Mouse (Mus musculus) lung, adult 18-20 months (tissue): ENCODE data around the gene Braf.
"Not testable (repeated sequence)": the region's sequence is repeated elsewhere in the genome, so short reads cannot be mapped to it uniquely, and the experiment has no call there.

ENCODE experiments used
- DNase-seq, 2 experiments: peaks; one replicate each; pipeline ENCODE4 v3.0.0; 2022; ENCODE audit warnings: mixed read lengths in 2 of 2

Braf gene

DNA sequence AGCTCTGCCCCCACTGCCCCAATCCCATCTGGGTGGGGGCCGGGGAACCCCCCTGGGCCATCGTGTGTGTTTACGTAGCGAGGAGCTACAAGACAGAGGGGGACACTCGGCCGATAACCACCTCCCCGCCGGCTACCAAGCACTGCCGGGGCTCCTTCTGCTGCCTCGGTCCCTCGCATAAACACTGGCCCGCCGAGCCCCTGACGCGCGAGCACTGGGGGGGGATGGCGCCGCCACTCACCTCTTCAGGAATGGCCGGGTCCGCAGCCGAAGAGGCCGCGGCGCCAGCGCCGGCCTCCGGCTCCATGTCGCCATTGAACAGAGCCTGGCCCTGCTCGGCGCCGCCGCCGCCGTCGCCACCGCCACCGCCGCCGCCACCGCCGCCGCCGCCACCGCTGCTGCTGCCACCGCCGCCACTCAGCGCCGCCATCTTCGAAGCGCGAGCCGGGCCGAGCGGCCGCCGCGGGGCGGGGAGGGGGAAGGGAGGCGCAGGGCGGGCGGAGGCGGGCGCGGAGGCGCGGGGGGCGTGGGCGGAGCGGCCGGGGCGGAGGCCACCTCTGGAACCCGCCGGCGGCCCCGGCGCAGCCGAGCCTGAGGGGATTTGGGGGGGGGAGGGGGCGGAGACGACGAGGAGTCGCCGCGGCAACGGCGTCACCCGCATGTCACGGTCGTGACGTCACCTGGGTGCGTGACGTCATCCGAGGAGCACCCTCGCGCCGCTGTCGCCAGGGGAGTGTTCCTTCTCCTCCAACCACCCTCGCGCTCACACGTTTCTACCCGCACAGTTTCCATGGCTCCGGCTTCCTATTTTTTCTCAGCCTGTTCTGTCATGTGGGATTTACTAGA is at the start of gene Braf:
TSS of gene Braf (minus strand) at position 598 of the 846 bp plus-strand sequence.
- DNase-seq: peak; percentile 77 to 89

DNA sequence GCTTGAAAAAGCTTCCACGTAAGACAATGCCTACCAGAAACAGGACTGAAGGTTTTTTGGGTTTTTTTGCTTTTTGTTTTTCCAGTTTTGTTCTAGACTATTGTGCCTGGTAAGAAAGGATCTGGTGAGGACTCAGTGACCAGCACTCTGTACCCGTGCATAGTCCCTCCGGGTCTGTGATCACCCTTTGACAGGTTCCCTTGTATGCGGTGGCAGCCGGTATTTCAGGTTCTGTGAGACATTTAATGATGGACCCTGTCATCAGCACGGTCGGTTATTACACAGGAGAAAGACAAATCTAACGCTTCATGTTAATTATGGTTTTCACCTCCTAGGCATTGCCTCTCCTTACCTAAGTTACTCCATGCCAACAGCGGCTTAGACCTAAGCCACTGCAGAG is 49.8 kb upstream of the Braf start:
- no peak for DNase-seq

DNA sequence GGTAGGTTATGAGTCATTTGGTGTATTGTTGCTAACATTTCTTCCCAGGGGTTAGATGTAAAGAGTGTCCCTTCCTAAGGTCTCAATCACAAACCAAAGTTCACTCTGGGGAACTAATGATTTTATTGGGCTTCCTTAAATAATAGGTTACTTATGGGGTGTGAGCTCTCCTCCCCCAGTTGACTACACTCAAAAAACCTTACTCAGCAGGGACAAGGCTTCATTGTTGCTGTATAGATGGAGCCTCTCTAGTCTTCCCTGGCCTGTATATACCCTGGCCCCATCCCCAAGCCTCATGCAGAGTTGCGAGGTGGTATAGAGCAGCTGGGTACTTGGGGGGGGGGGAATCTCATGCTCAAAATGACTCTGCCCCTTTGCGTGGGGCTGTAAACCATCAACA is 32.0 kb upstream of the Braf start:
- DNase-seq: no peak

DNA sequence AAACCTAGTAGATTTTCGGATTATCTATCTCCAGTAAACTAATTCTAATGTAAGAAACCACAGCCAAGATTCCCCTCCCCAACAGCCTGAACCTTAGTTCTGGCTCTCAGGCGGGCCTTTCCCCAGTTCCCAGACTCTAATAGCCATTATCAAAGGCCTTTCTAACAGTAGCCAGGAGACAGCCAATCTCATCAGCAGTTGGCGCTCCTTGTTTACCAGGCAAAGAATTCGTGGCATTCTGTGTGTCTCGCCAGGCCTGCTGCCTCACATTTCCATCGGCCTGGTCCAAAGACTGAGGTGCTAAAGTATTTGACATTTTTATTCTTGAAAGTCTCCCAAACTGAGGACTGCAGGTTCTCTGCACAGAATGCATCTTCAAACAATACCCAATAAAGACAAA is 24.6 kb upstream of the Braf start:
- DNase-seq: peak in 1 of 2 experiments; percentile 14

DNA sequence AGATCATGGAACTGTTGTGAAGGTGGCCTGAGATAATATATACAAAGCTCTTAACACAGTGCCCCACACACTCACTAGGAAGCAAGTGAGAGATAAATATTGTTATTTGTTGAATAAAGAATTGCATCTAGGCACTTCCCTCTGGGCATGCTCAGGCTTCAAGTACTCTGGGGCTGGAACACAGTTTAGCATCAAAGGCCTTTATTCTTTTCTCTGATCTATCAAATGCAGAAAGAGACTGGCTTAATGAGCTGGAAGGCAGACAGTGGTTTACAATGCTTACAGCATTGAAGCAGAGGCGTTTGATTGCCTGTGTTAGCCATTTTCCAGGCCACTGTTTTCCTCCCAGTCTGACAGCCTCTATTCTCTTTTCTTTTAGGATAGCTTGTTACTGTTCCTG is 21.8 kb upstream of the Braf start:
- no peak for DNase-seq

DNA sequence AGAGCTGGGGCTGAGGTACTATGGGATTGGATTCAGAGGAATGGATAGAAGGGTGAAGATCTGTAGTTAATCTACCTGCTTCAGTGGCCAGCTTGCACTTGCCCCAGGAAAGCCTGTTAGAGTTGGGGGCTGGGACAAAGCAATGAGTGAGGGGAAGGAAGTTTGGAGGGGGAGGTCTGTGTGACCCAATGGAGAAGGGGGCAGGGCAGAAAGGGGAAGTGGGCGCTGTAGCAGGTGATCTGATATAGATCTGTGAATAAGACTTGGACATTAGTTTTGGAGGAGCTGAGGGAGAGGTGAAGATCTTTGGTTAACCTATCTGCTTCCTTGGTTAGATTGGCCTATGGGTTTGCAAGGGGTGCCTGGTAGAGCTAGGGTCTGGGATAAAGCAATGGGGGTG is 20.2 kb upstream of the Braf start:
- no peak for DNase-seq

DNA sequence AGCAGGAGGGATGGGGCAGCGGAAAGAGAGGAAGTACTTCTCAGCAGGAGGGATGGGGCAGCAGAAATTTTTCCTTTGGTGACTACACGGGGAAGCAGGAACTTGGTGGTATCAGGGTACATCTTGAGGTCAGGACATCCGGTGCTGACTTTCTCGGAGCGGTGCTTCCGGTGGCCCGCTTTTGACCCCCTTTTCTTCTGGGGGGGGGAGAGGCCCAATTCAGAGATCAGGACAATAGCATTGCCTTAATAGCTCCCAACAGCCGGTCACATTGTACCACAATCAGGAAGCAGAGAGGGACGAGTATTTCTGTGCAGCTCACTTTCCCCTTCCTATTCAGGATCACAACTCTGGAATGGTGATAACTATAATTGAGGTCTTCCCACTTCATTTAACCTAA is 14.4 kb upstream of the Braf start:
- not testable (repeated sequence) for DNase-seq

DNA sequence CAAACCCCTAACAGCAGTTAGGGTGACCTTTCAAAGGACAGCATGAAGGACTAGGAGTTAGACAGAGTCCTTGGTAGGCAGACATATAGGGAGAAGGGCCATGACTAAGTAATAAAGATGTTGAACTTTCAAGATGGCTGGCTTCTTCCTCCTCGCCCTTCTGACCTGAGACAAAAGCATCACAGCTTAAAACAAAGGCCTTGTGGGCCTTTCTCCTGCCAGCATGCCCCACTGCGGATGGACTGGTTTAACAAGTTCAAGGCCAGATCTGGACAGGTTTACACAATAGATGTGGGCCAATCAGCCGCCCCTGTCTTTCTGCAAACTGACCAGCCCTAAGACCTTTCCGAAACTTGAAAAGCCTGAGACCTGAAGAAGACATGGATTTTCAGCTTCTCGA is 2.8 kb upstream of the Braf start:
- no peak for DNase-seq

DNA sequence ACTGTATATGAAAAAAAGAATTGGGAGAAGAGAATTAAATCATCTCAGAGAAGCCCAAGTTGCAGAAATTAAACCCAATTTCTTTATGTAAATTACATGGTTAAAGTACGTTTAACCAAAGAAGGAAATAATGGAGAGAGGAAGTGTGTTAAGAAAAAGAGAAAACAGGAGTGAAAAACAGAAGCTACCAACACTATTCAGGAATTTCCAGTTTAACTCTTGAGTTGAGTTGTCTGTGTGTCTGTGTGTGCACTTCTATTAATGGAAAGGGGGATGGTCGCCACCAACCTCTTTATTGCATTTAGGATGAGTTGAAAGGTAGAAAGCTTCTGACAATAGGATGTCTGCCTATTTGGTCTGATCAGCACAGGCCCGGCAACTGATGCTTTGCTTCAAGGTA is 886 bp upstream of the Braf start:
- no peak for DNase-seq

DNA sequence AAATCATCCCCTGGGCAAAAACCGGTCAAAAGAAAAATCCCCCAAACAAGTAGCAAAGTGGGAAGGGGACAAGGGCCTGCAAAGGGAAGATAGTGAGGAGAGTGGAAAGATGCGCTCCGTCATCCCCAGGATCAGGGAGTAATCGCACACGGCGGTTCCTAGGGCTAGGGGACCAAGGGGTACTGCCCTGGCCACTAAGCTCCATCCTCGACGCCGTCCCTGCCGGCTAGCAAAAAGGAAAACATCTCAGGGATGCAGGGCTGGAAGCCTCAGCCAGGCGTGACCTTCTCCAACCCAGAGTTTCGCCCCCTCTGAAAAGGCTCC is 759 bp downstream of the Braf start:
- no peak for DNase-seq

DNA sequence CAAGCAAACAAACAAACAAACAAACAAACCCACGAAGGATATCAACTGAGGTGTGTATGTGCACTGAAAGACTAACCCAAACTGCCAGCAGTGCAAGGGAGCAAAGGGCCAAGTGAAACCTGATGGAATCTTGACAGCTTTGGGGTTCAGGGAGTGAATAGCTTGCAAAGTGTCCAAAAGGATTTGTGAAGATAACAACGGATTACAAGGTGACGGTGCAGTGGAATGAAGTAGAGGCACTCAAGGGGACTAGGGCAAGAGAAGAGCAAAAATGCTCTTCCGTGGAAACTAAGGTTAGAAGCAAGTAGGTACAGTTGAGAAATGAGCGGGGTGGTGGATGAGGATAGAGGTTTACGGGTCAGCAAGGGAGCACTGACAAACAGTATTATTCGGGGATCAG is 1.2 kb downstream of the Braf start:
- no peak for DNase-seq

DNA sequence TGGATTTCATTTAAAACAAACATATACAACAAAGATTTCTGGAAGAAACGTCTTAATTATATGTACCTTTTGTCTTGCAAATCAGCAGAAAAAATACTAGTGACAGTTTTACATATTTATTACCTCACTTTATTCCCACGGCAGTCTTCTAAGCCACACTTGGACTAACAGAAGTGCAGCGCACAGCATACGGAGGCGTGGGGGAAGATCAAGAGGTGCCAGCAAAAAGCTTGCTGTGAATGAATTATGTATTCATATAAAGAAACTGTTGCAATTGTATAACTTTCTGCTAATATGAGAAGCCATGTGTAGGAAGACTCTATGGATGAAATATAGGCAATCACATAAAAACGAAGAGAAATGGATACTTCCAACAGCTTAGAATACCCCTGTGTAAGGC is 6.7 kb downstream of the Braf start:
- no peak for DNase-seq

DNA sequence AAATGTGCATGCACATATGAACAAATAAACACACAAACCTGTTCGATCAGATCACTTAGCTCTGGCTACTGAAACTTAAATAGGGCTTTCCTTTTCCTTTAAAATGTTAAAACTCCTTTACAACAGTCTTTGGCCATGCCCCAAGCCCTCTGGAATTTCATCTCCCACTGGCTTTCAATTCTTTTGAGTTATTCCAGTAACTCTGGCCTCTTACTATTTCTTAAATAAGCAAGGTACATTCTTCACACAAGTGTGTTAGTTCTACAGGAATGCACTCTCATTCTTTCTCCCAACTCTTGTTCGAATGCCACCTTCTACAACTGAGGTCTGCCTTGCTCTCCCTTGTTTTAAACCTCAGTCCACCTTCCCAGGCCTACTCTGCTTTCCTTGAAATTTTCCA is 8.2 kb downstream of the Braf start:
- DNase-seq: peak; percentile 7 to 10

DNA sequence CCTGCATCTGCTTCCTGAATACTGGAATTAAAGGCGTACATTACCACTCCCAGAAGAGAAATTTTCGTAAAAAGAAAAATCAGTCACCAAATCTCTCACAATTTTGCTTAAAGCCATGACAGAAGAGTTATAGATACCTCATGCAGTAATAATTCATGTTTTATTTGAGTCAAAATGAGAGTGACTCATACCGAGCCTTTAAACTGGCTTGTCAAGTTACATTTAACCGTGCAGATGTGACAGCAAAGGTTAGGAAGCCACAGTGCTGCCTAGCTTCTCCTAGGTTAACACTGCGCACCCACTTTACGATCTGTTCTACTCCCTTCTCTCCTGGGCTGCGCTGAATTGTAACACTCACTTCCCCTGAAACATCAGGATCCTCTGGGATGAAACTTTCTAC is 10.9 kb downstream of the Braf start:
- no peak for DNase-seq

DNA sequence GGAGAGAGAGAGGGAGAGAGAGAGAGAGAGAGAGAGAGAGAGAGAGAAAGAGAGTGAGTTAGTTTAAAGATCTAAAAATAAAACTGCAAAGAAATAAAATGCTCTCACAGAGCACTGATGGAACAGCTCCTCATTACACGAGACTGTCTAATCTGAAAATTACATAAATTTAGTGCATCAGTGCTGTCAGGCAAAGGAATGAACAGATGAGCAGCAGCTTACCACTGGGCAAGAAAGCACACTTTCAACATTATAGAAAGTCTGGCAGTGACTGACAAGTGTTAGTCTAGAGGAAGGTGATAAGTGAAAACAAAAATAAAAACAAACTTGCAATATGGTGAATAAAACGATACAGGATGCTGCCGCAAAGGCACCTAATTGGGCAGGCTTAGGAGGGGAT is 11.9 kb downstream of the Braf start:
- DNase-seq: no peak

DNA sequence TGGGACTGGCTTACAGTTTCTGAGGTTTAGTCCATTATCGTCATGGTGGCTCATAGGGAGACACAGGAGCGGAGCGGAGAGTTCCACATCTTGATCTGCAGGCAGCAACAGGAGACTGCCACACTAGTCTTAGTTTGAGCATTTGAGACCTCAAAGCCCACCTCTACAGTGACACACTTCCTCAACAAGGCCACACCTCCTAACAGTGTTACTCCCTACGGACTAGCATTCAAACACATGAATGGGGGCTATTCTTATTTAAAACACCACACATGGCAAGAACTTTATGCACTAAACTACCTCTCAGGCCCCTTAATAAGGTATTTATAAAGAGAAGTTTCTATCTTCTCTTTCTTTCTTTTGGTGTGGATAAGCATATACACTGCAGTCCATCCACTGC is 19.6 kb downstream of the Braf start:
- no peak for DNase-seq

DNA sequence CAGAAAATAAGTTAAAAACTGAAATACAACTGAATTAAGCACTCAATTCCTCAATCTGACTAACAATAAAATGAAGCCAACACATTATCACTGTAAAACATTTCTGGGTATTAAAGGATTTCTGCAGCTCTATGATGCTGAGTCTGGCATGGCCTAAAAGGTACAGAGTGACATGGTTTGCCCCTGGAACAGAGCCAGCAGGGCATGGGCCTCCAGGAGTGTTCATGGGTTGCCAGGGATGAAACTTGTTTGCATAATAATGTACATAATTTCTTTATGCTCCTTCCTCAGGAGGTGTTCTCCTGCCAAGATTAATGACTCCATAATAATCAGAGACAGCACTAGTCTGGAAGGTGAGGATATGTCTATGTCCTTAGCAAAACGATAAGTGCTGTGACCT is 32.1 kb downstream of the Braf start:
- no peak for DNase-seq

DNA sequence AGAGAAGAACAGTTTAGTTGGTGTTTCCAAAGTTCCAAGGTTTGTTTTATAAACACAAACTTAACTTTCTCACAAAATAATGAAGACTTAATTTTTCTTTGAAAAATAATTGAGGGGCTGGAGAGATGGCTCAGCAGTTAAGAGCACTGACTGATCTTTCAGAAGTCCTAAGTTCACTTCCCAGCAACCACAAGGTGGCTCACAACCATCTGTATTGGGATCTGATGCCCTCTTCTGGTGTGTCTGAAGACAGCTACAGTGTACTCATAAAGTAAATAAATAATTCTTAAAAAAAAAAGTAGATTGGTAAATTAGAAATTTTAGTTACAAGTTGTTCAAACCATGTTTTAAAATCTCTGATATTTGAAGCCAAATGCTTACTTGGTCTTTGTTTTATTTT is 38.4 kb downstream of the Braf start:
- DNase-seq: not testable (repeated sequence)

DNA sequence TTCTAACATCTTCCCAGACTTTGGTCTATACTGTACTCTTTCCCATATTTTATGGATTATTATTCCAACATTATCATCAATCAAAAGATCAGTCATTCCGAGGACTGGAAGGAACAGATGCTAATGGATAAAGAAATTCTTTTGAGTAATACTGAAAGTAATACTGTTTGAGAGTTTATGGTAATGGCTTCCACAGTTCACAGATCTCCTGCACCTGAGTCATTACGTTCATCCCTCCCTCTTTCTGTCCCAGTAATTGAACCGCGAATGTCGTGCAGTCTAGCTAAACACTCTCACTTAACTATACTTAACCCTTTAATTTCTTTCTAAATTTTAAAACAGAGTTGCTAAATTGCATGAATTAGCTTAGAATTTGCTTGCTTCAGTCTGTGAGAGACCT is 43.5 kb downstream of the Braf start:
- no peak for DNase-seq

DNA sequence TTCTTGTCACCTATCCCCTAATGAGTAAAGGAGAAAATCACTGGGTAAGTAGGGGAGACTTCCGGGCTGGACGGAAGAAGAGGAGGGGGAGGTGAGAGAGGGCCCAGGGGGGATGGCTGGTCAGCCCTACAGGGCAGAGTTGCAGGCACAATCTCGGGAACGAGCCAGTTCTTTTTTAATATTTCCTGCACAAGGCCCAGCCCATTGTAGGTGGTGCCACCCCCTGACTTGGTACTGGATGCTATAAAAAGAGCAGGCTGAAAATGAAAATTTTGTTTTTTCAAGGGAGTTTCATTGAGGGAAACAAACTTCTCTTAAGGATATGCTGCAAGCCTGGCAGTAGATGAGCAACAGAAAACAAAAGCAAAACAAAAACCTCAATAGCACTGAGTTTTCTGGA is 44.7 kb downstream of the Braf start:
- DNase-seq: no peak

DNA sequence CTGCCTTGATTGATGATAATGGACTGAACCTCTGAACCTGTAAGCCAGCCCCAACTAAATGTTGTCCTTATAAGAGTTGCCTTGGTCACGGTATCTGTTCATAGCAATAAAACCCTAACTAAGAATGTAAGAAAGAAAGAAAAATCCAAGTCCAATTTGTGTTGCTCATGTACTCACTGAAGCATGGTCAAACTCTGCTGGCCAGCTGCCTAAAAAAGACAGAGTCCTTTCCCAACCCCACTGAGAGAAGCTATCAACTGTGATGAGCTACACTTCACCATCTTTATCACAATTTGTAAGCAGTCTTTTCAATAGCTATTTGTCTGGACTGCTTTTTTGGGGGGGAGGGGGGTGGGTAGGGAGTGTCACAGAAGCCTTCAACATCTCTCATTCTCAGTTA is 47.0 kb downstream of the Braf start:
- no peak for DNase-seq

DNA sequence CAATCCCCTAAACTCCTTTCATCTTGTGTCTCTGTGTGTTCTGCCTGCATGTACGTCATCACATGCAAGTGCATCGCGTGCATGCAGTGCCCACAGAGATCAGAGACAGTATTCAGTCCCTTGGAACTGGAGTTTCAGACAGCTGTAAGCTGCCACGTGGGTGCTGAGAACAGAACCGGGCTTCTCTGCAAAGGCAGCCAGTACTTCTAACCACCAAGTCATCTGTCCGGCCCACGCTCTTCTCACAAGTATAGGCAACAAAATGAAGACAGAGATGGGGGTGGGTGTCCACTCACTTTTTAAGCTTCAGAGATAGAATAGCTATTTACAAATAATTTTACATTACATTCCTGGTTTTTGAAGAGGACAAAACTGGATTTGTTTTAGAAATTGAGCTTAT is 50.2 kb downstream of the Braf start:
- DNase-seq: no peak

DNA sequence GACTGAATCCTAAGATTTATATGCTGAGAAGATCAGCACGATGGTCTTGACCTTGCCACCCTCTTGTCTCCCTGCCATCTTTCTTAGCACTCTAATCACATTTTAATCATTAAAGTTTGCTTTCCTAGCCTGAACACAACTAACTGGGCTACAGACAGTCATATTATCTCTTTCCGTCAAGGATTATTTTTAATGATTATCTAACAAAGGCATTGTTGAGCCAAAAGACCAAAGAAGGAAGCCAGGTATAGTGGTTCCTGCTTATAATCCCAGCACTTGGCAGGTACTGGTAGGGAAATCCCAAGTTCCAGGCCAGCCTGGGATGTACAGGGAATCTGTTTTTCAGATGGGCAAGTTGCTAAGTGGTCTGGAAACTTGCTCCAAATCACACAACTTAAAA is 114.0 kb downstream of the Braf start:
- DNase-seq: no peak

DNA sequence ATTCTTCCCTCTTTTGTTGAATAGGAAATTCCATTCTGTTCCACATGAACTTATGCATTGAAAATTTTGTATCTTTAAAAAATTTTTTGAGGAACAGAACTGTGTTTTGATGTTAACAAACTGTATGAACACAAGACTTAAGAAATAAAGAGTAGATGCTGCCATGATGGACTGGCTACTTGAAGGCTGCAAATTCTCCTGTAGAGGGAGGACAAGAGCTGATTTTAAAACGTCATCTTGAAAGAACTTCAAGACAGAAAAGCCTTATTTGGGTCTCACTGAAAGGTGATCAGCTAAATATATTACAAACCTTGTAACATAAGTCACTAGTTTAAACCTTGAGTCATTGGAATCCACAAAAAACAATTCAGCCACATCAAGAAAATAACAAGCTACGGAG is 115.1 kb downstream of the Braf start:
- no peak for DNase-seq

DNA sequence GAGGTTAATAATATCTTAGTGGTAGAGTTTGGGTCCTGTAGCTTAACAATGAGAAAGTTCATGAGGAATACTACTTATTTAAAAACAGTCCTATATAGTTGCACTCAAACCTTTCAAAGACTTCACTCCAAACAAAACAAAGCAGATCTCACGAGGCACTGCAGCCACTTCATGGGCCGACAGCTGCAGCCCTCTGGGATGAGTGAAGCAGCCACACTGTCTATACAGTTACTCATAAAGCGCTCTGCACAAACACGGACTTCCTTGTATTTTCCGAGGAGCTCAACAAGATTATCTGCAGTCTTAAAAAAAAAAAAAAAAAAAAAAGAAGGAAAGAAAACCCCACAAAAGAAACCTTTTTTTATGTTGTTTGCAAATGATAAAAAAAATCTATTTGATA is 117.9 kb downstream of the Braf start:
- DNase-seq: no peak
